Mouse (Mus musculus): ENCODE measurements around the gene Sgsh.

- TF ChIP-seq CTCF (IDR thresholded peaks at IDR 0.05; ENCODE audit: low read depth, low read length) = no peak
- no peak for TF ChIP-seq POLR2A (IDR thresholded peaks at IDR 0.05; ENCODE audit: extremely low read depth, insufficient read depth, low read length)
These were observed 23.4 kb downstream of the Sgsh start for GRCm38 (mm10) chr11:119331970-119332369.
